Comparison of ENCODE assay signal across 9 mouse cellular contexts in the genomic region with DNA sequence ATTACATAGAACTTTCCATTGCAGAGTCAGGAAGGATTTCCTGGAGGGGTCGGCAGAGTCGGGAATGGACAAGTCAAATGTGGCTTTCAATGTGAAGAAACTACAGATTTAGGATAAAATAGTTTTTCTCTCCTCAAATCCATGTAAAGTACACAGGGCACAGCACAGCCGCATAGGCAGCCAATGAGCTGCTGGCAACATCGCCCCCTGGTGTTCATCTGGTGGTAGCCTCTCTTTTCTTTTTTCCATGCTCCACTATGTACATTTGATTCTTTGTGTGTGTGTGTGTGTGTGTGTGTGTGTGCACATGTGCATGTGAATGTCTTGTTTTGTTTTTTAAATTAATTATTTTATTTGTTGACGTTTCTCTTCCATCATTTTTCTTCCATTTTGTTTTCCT.
DNase-seq lines count a peak whose midpoint lies in the region; ATAC-seq and TF ChIP-seq lines count a peak whose summit lies in the region.
"Had no signal": no experiment of that assay in that cellular context is flagged by ENCODE, and none has a peak within 500 bp of the region (broad histone marks: within the 10 kb centered on the region; RNA-seq: fewer than 3 reads in every experiment).

No protein-coding gene starts in this region.

- H3K4me3 ChIP-seq in kidney, embryonic 16.5 days (ENCODE audit: low read length) = no peak overlapping the region
- H3K4me3 ChIP-seq in E14TG2a.4 (replicated peaks; ENCODE audit: low read length) = no peak overlapping the region
- H3K4me3 ChIP-seq in embryonic facial prominence, embryonic 10.5 days = no peak overlapping the region
- H3K4me3 ChIP-seq in stomach, postnatal 0 days (ENCODE audit: low read depth, low read length) = no peak overlapping the region
- H3K4me3 ChIP-seq: erythroblast, embryonic 14.5 days had no signal

- H3K9ac ChIP-seq in kidney, embryonic 16.5 days (replicated peaks; ENCODE audit: low read length) = no peak overlapping the region
- no peak overlapping the region for H3K9ac ChIP-seq in stomach, postnatal 0 days (ENCODE audit: low read length)

- no peak overlapping the region for H3K4me2 ChIP-seq in kidney, embryonic 16.5 days (replicated peaks; ENCODE audit: low read depth, low read length)
- no peak overlapping the region for H3K4me2 ChIP-seq in stomach, postnatal 0 days (replicated peaks; ENCODE audit: low read depth)

- no peaks in the 10 kb centered on the region for H3K9me3 ChIP-seq in kidney, embryonic 16.5 days (ENCODE audit: low read length)
- H3K9me3 ChIP-seq in E14TG2a.4 (ENCODE audit: low read length) = no peaks in the 10 kb centered on the region
- H3K9me3 ChIP-seq in embryonic facial prominence, embryonic 10.5 days = no peaks in the 10 kb centered on the region
- H3K9me3 ChIP-seq in stomach, postnatal 0 days (ENCODE audit: control insufficient read depth, low read length) = no peaks in the 10 kb centered on the region

- peak; percentile 32 for DNase-seq in kidney, adult 9 months
- DNase-seq in ZHBTc4 (ENCODE audit: low read depth, low spot score) = peak; percentile 65
- peak; percentile 53 for DNase-seq in embryonic facial prominence, embryonic 10.5 days (ENCODE audit: low spot score)
- DNase-seq in stomach, postnatal 0 days (ENCODE audit: low spot score) = peak; percentile 23
- DNase-seq in urinary bladder, postnatal 36 days (ENCODE audit: low spot score in 2 of 2) = no peak

- no peaks in the 10 kb centered on the region for H3K36me3 ChIP-seq in kidney, embryonic 16.5 days (ENCODE audit: insufficient read depth, low read length)
- H3K36me3 ChIP-seq in E14TG2a.4 (ENCODE audit: insufficient read depth, low read length) = no peaks in the 10 kb centered on the region
- no peaks in the 10 kb centered on the region for H3K36me3 ChIP-seq in embryonic facial prominence, embryonic 10.5 days (replicated peaks)
- no peaks in the 10 kb centered on the region for H3K36me3 ChIP-seq in stomach, postnatal 0 days (ENCODE audit: control insufficient read depth, insufficient read depth, low read length)

- TF ChIP-seq EP300 in stomach, postnatal 0 days (optimal IDR thresholded peaks at IDR 0.05) = no peak

- peaks cover 8% of the 10 kb centered on the region for H3K4me1 ChIP-seq in kidney, embryonic 16.5 days (ENCODE audit: insufficient read depth, low read length)
- H3K4me1 ChIP-seq in E14TG2a.4 (replicated peaks; ENCODE audit: low read depth, low read length) = no peaks in the 10 kb centered on the region
- peaks cover 33% of the 10 kb centered on the region for H3K4me1 ChIP-seq in embryonic facial prominence, embryonic 10.5 days
- no peaks in the 10 kb centered on the region for H3K4me1 ChIP-seq in stomach, postnatal 0 days (replicated peaks; ENCODE audit: control insufficient read depth, insufficient read depth)

- ATAC-seq in kidney, embryonic 16.5 days (ENCODE audit: low FRiP score, low TSS enrichment) = no peak
- no peak for ATAC-seq in stomach, postnatal 0 days (ENCODE audit: low FRiP score, low TSS enrichment)
- ATAC-seq in inflammation-experienced regulatory T-cells, adult 6 months = no peak

- WGBS in kidney, embryonic 16.5 days = 66% methylated on average over 5 of the region's 5 CpGs
- WGBS in embryonic facial prominence, embryonic 10.5 days = 45% methylated on average over 5 of the region's 5 CpGs
- WGBS in stomach, postnatal 0 days = 63% methylated on average over 5 of the region's 5 CpGs

- H3K27me3 ChIP-seq in kidney, embryonic 16.5 days (ENCODE audit: insufficient read depth, low read length) = no peaks in the 10 kb centered on the region
- no peaks in the 10 kb centered on the region for H3K27me3 ChIP-seq in E14TG2a.4 (ENCODE audit: insufficient read depth, low read length)
- no peaks in the 10 kb centered on the region for H3K27me3 ChIP-seq in embryonic facial prominence, embryonic 10.5 days (replicated peaks; ENCODE audit: low read depth, poor library complexity, severe bottlenecking)
- H3K27me3 ChIP-seq in stomach, postnatal 0 days (ENCODE audit: control insufficient read depth, insufficient read depth, low read length) = no peaks in the 10 kb centered on the region

- no peak overlapping the region for H3K27ac ChIP-seq in kidney, embryonic 16.5 days (ENCODE audit: low read length)
- H3K27ac ChIP-seq in embryonic facial prominence, embryonic 10.5 days (replicated peaks) = no peak overlapping the region
- H3K27ac ChIP-seq in stomach, postnatal 0 days (replicated peaks) = no peak overlapping the region

- peak; percentile 78 for TF ChIP-seq CTCF in E14TG2a.4 (conservative IDR thresholded peaks at IDR 0.05; ENCODE audit: low read length)
- TF ChIP-seq CTCF in stomach, postnatal 0 days (IDR thresholded peaks at IDR 0.05; ENCODE audit: low read depth) = peak; percentile 73

Comparison
In these comparisons a context has a peak if more than half of its experiments do, and no peak if none do; other contexts are left out.
1. DNase-seq: peak in kidney, adult 9 months (single experiment), ZHBTc4 (single experiment), embryonic facial prominence, embryonic 10.5 days (single experiment) and stomach, postnatal 0 days (single experiment); none in urinary bladder, postnatal 36 days (0 of 2).